Mouse (Mus musculus): ENCODE data around the gene Gabbr1. TPM values are rescaled to one million over a fixed set of nuclear protein-coding genes. Genes with fewer than 3 reads are reported as not detected.

Gene Gabbr1
- polyA plus RNA-seq, 1 experiment from 2014 or later: 7.9 TPM

- Histone ChIP-seq H3K36me3 (ENCODE audit: control insufficient read depth, insufficient read depth, low read length) (no peaks in the 10 kb centered on the region), H3K4me3 (ENCODE audit: low read depth, low read length) (no peak overlapping the region), H3K27ac (replicated peaks; ENCODE audit: low read depth, low read length) (no peak overlapping the region), H3K4me1 (ENCODE audit: control insufficient read depth, insufficient read depth, low read length) (no peaks in the 10 kb centered on the region), H3K27me3 (ENCODE audit: control insufficient read depth, insufficient read depth, low read length) (no peaks in the 10 kb centered on the region), H3K4me2 (ENCODE audit: low read depth, severe bottlenecking) (no peak overlapping the region), H3K9ac (ENCODE audit: low read length) (no peak overlapping the region), H3K9me3 (ENCODE audit: control insufficient read depth, low read length) (no peaks in the 10 kb centered on the region)
- WGBS: 93% methylated on average over 4 of the region's 4 CpGs
- no peak for ATAC-seq (ENCODE audit: insufficient number of reproducible peaks, low FRiP score, low TSS enrichment, low read depth)
- DNase-seq (ENCODE audit: low spot score): no peak
Measured at GRCm38 (mm10) chr17:37027486-37027885, 18.3 kb upstream of the Gabbr1 start.

GRCm38 (mm10) chr17:37028212-37028611 lies 17.6 kb upstream of the Gabbr1 start:
- peak; percentile 51 for ATAC-seq (ENCODE audit: insufficient number of reproducible peaks, low FRiP score, low TSS enrichment, low read depth)
- WGBS: 6% methylated on average over 10 of the region's 10 CpGs
- H3K4me3 ChIP-seq (ENCODE audit: low read depth, low read length): peak overlapping the region; percentile 22
- H3K9me3 ChIP-seq (ENCODE audit: control insufficient read depth, low read length): no peaks in the 10 kb centered on the region
- peak overlapping the region; percentile 34 for H3K4me2 ChIP-seq (ENCODE audit: low read depth, severe bottlenecking)
- no peak for DNase-seq (ENCODE audit: low spot score)
- peak overlapping the region; percentile 35 for H3K9ac ChIP-seq (ENCODE audit: low read length)
- no peaks in the 10 kb centered on the region for H3K4me1 ChIP-seq (ENCODE audit: control insufficient read depth, insufficient read depth, low read length)
- H3K27me3 ChIP-seq (ENCODE audit: control insufficient read depth, insufficient read depth, low read length): no peaks in the 10 kb centered on the region
- H3K36me3 ChIP-seq (ENCODE audit: control insufficient read depth, insufficient read depth, low read length): no peaks in the 10 kb centered on the region
- peak overlapping the region; percentile 78 for H3K27ac ChIP-seq (replicated peaks; ENCODE audit: low read depth, low read length)

GRCm38 (mm10) chr17:37028683-37029120 lies 17.1 kb upstream of the Gabbr1 start:
- no peaks in the 10 kb centered on the region for H3K36me3 ChIP-seq (ENCODE audit: control insufficient read depth, insufficient read depth, low read length)
- peak; percentile 98 for DNase-seq (ENCODE audit: low spot score)
- H3K9me3 ChIP-seq (ENCODE audit: control insufficient read depth, low read length): no peaks in the 10 kb centered on the region
- H3K4me1 ChIP-seq (ENCODE audit: control insufficient read depth, insufficient read depth, low read length): no peaks in the 10 kb centered on the region
- peak overlapping the region; percentile 38 for H3K9ac ChIP-seq (ENCODE audit: low read length)
- 0% methylated on average over 14 of the region's 14 CpGs for WGBS
- H3K4me3 ChIP-seq (ENCODE audit: low read depth, low read length): peak overlapping the region; percentile 22
- ATAC-seq (ENCODE audit: insufficient number of reproducible peaks, low FRiP score, low TSS enrichment, low read depth): peak; percentile 99
- peak overlapping the region; percentile 34 for H3K4me2 ChIP-seq (ENCODE audit: low read depth, severe bottlenecking)
- H3K27ac ChIP-seq (replicated peaks; ENCODE audit: low read depth, low read length): peak overlapping the region; percentile 78
- no peaks in the 10 kb centered on the region for H3K27me3 ChIP-seq (ENCODE audit: control insufficient read depth, insufficient read depth, low read length)

- ATAC-seq (ENCODE audit: insufficient number of reproducible peaks, low FRiP score, low TSS enrichment, low read depth) (peak; percentile 24; the same call in 1 of the 2 replicates), DNase-seq (ENCODE audit: low spot score) (no peak)
- Histone ChIP-seq H3K9me3 (ENCODE audit: control insufficient read depth, low read length) (no peaks in the 10 kb centered on the region), H3K36me3 (ENCODE audit: control insufficient read depth, insufficient read depth, low read length) (no peaks in the 10 kb centered on the region), H3K4me3 (ENCODE audit: low read depth, low read length) (peak overlapping the region; percentile 22), H3K4me2 (ENCODE audit: low read depth, severe bottlenecking) (peak overlapping the region; percentile 34), H3K27me3 (ENCODE audit: control insufficient read depth, insufficient read depth, low read length) (no peaks in the 10 kb centered on the region), H3K27ac (replicated peaks; ENCODE audit: low read depth, low read length) (peak overlapping the region; percentile 78), H3K4me1 (ENCODE audit: control insufficient read depth, insufficient read depth, low read length) (no peaks in the 10 kb centered on the region), H3K9ac (ENCODE audit: low read length) (peak overlapping the region; percentile 38)
- 72% methylated on average over 8 of the region's 8 CpGs for WGBS
Measured at GRCm38 (mm10) chr17:37029162-37029561, 16.6 kb upstream of the Gabbr1 start.

- H3K4me2 ChIP-seq (ENCODE audit: low read depth, severe bottlenecking): no peak overlapping the region
- H3K4me3 ChIP-seq (ENCODE audit: low read depth, low read length): no peak overlapping the region
- DNase-seq (ENCODE audit: low spot score) (no peak), ATAC-seq (ENCODE audit: insufficient number of reproducible peaks, low FRiP score, low TSS enrichment, low read depth) (no peak)
- no peak overlapping the region for H3K27ac ChIP-seq (replicated peaks; ENCODE audit: low read depth, low read length)
- H3K4me1 ChIP-seq (ENCODE audit: control insufficient read depth, insufficient read depth, low read length): no peaks in the 10 kb centered on the region
- H3K36me3 ChIP-seq (ENCODE audit: control insufficient read depth, insufficient read depth, low read length): no peaks in the 10 kb centered on the region
- H3K9ac ChIP-seq (ENCODE audit: low read length): no peak overlapping the region
- 72% methylated on average over 2 of the region's 2 CpGs for WGBS
- no peaks in the 10 kb centered on the region for H3K27me3 ChIP-seq (ENCODE audit: control insufficient read depth, insufficient read depth, low read length)
- no peaks in the 10 kb centered on the region for H3K9me3 ChIP-seq (ENCODE audit: control insufficient read depth, low read length)
Measured at GRCm38 (mm10) chr17:37039127-37039894, 6.5 kb upstream of the Gabbr1 start.

- H3K4me2 ChIP-seq (ENCODE audit: low read depth, severe bottlenecking): peak overlapping the region; percentile 89; the same call in 1 of the 2 replicates
- H3K9me3 ChIP-seq (ENCODE audit: control insufficient read depth, low read length): no peaks in the 10 kb centered on the region
- 81% methylated on average over 7 of the region's 7 CpGs for WGBS
- DNase-seq (ENCODE audit: low spot score) (no peak), ATAC-seq (ENCODE audit: insufficient number of reproducible peaks, low FRiP score, low TSS enrichment, low read depth) (no peak)
- H3K36me3 ChIP-seq (ENCODE audit: control insufficient read depth, insufficient read depth, low read length): no peaks in the 10 kb centered on the region
- H3K4me1 ChIP-seq (ENCODE audit: control insufficient read depth, insufficient read depth, low read length): peaks cover 9% of the 10 kb centered on the region
- H3K27ac ChIP-seq (replicated peaks; ENCODE audit: low read depth, low read length): no peak overlapping the region
- H3K9ac ChIP-seq (ENCODE audit: low read length): no peak overlapping the region
- H3K4me3 ChIP-seq (ENCODE audit: low read depth, low read length): peak overlapping the region; percentile 76
- H3K27me3 ChIP-seq (ENCODE audit: control insufficient read depth, insufficient read depth, low read length): peaks cover 4% of the 10 kb centered on the region; the same call in 1 of the 2 replicates
Measured at GRCm38 (mm10) chr17:37044651-37045244, 1.0 kb upstream of the Gabbr1 start.

GRCm38 (mm10) chr17:37046312-37047112 lies 746 bp downstream of the Gabbr1 start:
- H3K9ac ChIP-seq (ENCODE audit: low read length): peak overlapping the region; percentile 94
- H3K27me3 ChIP-seq (ENCODE audit: control insufficient read depth, insufficient read depth, low read length): peaks cover 4% of the 10 kb centered on the region; the same call in 1 of the 2 replicates
- H3K9me3 ChIP-seq (ENCODE audit: control insufficient read depth, low read length): no peaks in the 10 kb centered on the region
- under 1% methylated on average over 32 of the region's 58 CpGs for WGBS
- H3K36me3 ChIP-seq (ENCODE audit: control insufficient read depth, insufficient read depth, low read length): no peaks in the 10 kb centered on the region
- H3K4me3 ChIP-seq (ENCODE audit: low read depth, low read length): peak overlapping the region; percentile 76
- H3K4me1 ChIP-seq (ENCODE audit: control insufficient read depth, insufficient read depth, low read length): peaks cover 13% of the 10 kb centered on the region
- peak overlapping the region; percentile 89 for H3K4me2 ChIP-seq (ENCODE audit: low read depth, severe bottlenecking)
- ATAC-seq (ENCODE audit: insufficient number of reproducible peaks, low FRiP score, low TSS enrichment, low read depth) (peak; percentile 67), DNase-seq (ENCODE audit: low spot score) (peak; percentile 70)
- H3K27ac ChIP-seq (replicated peaks; ENCODE audit: low read depth, low read length): peak overlapping the region; percentile 76

- no peak overlapping the region for H3K27ac ChIP-seq (replicated peaks; ENCODE audit: low read depth, low read length)
- H3K9me3 ChIP-seq (ENCODE audit: control insufficient read depth, low read length): no peaks in the 10 kb centered on the region
- no peaks in the 10 kb centered on the region for H3K36me3 ChIP-seq (ENCODE audit: control insufficient read depth, insufficient read depth, low read length)
- DNase-seq (ENCODE audit: low spot score): peak; percentile 26
- 21% methylated on average over 19 of the region's 19 CpGs for WGBS
- peak overlapping the region; percentile 89 for H3K4me2 ChIP-seq (ENCODE audit: low read depth, severe bottlenecking)
- peaks cover 13% of the 10 kb centered on the region for H3K4me1 ChIP-seq (ENCODE audit: control insufficient read depth, insufficient read depth, low read length)
- H3K9ac ChIP-seq (ENCODE audit: low read length): peak overlapping the region; percentile 12; the same call in 1 of the 2 replicates
- peaks cover 4% of the 10 kb centered on the region; the same call in 1 of the 2 replicates for H3K27me3 ChIP-seq (ENCODE audit: control insufficient read depth, insufficient read depth, low read length)
- no peak for ATAC-seq (ENCODE audit: insufficient number of reproducible peaks, low FRiP score, low TSS enrichment, low read depth)
- H3K4me3 ChIP-seq (ENCODE audit: low read depth, low read length): peak overlapping the region; percentile 76
Measured at GRCm38 (mm10) chr17:37047332-37047976, 1.7 kb downstream of the Gabbr1 start.
